Mouse (Mus musculus) right cerebral cortex, postnatal 14 days (tissue): ENCODE measurements around the gene Slc22a13.
A peak's percentile ranks its signal among the peaks of the same experiment; 100 is the strongest.

Experiments
- DNase-seq: peaks from one replicate; pipeline ENCODE4 v3.0.0; 2022

The Slc22a13 gene

GRCm38 (mm10) chr9:119199151-119199861 lies 9.6 kb downstream of the Slc22a13 start:
- no peak for DNase-seq

- peak; percentile 25 for DNase-seq
These were observed 16.5 kb downstream of the Slc22a13 start for GRCm38 (mm10) chr9:119192202-119192990.

DNA sequence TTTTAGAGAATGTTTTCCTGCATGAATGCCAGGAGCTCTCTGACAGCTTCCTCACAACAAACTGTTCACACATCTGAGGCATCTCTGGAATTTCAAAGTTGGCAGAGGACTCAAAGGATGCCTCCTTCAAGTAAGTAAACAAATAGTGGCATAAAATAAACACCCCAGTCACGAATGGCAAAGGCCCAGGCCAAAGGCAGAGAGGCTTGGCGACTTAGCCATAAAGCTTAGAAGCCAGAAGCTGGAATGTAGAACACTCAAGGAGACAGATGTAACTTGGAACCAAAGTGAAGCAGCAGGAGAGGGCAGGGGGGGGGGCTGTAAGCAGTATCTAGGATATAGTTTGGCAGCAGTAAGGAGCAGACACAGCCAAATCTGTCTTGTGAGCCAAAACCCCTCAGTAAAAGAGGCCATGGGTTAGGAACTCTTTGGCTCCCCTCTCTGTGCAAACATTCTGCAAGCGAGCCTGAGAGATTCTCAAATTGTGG lies 27.6 kb downstream of the Slc22a13 start:
- DNase-seq = no peak

DNA sequence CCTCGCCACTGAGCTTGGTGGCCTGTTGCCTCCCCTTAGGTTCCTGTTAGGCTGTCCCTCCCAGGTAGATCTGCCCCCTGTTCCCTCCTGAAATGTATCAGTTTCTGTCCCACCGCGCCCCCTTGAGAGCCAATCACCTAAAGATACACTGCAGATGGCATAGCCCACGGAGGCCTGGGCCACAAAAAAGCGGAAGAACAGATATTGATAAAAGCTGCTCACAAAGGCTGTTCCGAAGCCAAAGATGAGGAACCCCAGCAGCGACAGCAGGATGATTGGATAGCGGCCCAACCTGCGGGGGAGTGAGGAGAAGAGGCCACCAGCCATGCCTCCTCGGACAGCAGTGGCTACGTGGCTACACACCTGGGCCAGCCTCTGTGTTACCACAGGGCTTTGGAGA lies 29.6 kb downstream of the Slc22a13 start:
- no peak for DNase-seq

- no peak for DNase-seq
These were observed 41.3 kb downstream of the Slc22a13 start for GRCm38 (mm10) chr9:119167608-119168007.

GRCm38 (mm10) chr9:119165548-119165947 lies 43.4 kb downstream of the Slc22a13 start:
- DNase-seq = no peak

DNA sequence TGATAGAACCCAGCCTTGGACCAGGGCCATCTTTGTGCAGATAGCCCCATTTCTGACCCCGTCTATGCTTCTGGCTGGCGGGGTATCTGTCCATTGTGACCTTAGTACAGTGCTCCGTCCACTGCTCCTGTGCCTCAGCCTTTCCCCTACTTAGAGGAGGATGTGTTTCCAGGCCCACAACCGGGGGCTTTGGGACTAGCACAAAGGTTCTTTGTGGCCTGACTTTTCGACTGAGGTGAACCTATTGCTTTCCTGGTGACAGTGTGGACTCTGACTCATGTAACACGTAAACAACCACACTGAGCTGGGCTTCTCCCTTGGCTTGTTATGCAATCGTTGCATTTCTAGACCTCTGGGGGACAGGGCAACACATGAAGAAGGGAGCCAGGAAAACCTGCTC lies 44.2 kb downstream of the Slc22a13 start:
- DNase-seq = no peak

DNA sequence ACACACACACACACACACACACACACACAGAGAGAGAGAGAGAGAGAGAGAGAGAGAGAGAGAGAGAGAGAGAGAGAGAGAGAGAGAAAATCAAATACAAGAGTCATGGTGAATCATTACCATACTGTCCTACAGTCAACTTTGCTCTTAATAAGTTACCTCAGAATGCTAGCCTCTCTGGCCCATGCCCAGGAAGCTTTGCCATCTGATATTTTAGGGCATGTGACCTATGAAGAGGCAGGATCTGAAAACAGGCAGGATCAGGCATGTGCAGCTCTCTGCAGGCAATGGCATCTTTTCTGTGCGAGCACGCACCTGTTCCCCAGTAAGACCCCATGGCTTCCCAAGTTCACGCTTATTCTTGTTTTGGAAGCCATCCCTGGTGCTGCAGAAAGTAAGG lies 48.2 kb downstream of the Slc22a13 start:
- no peak for DNase-seq

GRCm38 (mm10) chr9:119158861-119159260 lies 50.0 kb downstream of the Slc22a13 start, which contains the start of gene Gm47289:
TSS of gene Gm47289 (plus strand) at chr9:119159161.
- DNase-seq = no peak

DNA sequence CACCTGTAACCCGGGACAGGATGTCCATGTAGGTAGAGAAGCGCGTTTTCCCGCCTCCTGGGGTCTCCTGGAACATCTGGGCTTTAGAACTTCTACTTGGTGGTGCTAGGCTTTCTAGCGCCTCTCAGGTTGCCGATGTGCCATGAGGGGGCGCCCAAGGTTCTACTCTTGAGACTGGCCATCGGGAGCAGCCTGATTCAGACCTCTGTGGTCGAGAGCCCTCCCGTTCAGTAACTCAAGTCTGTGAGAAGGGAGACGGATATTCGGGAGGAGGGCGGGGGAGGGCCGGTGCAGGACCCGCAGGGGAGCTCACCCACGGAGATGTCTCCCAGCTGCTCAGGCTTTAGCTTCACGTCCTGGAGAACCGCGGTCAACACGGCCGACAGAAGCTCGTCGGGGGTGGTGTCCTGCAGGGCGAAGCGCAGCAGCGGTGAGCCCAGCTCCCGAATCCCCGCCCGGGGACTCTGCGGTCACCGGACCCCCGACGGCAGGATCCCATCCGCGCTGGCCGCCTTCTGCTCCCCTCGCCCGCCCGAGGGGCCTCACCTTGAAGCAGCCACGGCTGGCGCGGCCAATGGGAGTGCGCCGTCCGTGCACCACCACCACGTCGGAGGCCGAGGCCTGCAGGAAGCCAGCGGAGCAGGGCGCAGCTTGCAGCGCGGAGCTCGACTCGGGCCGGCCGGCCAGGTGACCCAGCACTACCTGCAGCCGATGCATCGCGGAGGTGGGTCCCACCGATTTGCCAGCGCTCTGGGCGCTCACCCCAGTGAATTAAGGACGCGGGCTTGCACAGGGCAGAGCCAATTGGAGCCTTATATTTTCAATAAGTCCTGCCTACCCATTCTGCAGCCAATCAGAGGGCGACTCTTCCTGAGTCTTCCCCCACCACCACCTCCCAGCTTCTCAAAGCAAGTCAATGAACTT lies 52.4 kb downstream of the Slc22a13 start, which contains the start of gene Acaa1b:
Gene Acaa1b (minus strand): TSS at position 816 of the 924 bp plus-strand sequence.
- DNase-seq = peak; percentile 80

- peak; percentile 47 for DNase-seq
These were observed 53.1 kb downstream of the Slc22a13 start for GRCm38 (mm10) chr9:119155826-119156225.

- no peak for DNase-seq
These were observed 53.5 kb downstream of the Slc22a13 start for GRCm38 (mm10) chr9:119155416-119155815.

- DNase-seq = no peak
These were observed 57.1 kb downstream of the Slc22a13 start for GRCm38 (mm10) chr9:119151751-119152150.

DNA sequence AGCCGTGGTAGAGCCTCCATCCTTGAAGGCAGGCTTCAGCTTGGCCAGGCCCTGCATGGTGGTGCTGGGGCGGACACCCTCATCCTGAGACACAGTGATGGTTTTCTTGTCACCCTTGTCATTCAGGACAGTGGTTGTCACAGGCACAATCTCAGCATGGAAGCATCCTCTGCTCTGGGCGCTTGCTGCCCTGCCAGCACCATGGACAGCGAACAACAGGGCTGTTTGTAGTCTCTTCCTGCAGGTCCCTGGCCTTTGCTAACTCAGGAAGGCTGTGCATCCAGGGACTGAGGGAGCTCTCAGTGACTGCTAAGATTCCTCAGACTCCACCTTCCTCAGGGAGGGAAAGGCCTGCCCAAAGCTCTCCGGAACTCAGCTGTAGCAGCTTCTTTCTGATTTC lies 59.3 kb downstream of the Slc22a13 start:
- no peak for DNase-seq

- DNase-seq = no peak
These were observed 62.7 kb downstream of the Slc22a13 start for GRCm38 (mm10) chr9:119146098-119146770.

DNA sequence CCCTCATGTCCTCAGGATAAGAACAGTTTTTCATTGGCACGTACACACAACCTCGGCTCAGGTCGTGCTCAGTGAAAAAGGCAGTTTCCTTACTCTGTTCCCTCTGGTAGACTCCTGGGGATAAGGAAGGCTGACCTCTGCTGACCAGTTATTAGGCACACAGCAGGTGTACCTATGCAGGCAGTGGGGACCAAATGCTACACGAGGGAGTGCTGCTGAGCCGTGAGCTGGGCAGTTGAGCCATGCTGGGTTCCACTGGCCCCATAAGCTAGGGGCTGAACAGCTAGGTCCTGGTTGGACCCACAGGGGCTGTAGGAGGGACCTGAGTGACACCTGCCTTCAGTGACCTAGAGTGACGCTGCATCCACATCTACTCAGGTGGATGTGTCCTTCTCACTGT lies 63.3 kb downstream of the Slc22a13 start:
- DNase-seq = no peak

- DNase-seq = no peak
These were observed 63.8 kb downstream of the Slc22a13 start for GRCm38 (mm10) chr9:119145137-119145536.

DNA sequence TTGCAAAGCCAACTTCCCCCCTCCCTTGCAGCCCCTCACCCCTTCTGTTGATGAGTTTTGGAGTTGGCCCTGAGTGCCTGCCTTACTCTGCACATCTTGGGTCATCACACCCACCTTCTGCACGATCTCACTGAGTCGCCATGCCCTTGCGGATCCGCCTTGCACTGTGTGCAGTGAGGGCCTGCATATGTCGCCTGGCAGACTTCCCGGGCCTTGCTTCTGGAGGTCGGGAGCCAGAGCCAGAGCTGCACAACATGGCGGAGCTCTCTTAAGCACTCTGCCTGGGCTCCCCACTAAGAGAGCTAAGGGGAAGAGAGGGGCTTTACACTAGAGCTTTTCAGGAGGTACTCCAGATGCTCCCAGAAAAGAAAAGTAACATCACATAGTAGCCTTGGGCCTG lies 64.2 kb downstream of the Slc22a13 start:
- DNase-seq = no peak

DNA sequence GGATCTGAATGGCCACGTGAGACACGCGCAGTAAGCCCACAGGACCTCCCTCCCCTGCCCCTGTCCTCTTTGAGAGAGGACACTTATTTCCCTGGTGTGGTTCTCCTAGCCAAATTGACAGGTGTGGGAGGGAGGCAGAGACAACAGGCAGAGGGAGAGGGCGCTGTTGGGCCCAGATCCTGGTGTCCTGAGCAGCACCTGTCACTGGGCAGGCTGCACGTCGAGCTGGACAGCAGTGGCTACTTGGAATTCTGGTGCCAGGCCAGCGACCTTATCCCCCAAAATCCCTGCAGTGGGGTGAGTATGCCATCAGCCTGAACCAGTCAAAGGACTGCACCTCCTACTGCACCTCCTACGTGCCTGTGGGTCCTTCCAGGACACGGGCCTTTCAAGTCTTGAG lies 65.5 kb downstream of the Slc22a13 start:
- DNase-seq = no peak
